Mouse (Mus musculus) liver, embryonic 16.5 days (tissue): ENCODE data around the gene Smc5. TPM values are rescaled to one million over a fixed set of nuclear protein-coding genes. Genes with fewer than 3 reads are reported as not detected.
A peak's percentile ranks its signal among the peaks of the same experiment; 100 is the strongest.

Source experiments
- ATAC-seq: fragments of 200-750 bp; cut with Nextera tagmentation; 2 replicates; pipeline ENCODE4 v1.8.0; 2017; ENCODE audit warnings: low read depth, mild to moderate bottlenecking, moderate number of reproducible peaks, moderate library complexity
- H3K27ac ChIP-seq: fragments of 300-500 bp; sonication (generic); 2 replicates; pipeline ENCODE4 v1.5.1; 2014; ENCODE audit warnings: mild to moderate bottlenecking, low read length
- H3K27me3 ChIP-seq: fragments of 300-500 bp; sonication (generic); 2 replicates; pipeline ENCODE4 v1.6.1; 2014; ENCODE audit warnings: low read depth, low read length, mixed read lengths; ENCODE audit not compliant: control insufficient read depth, insufficient read depth
- H3K36me3 ChIP-seq: fragments of 300-500 bp; sonication (generic); 2 replicates; pipeline ENCODE4 v1.6.1; 2014; ENCODE audit warnings: mild to moderate bottlenecking; ENCODE audit not compliant: control insufficient read depth, insufficient read depth
- H3K4me1 ChIP-seq: fragments of 300-500 bp; sonication (generic); 2 replicates; pipeline ENCODE4 v1.6.1; 2014; ENCODE audit warnings: low read depth, low read length, mixed read lengths; ENCODE audit not compliant: control insufficient read depth
- H3K4me2 ChIP-seq: fragments of 300-500 bp; sonication (generic); 2 replicates; pipeline ENCODE4 v1.6.1; 2014; ENCODE audit warnings: low read depth, low read length, mixed read lengths
- H3K4me3 ChIP-seq: fragments of 300-500 bp; sonication (generic); 2 replicates; pipeline ENCODE4 v1.5.1; 2014; ENCODE audit warnings: low read depth, mild to moderate bottlenecking, low read length
- H3K9ac ChIP-seq: fragments of 300-500 bp; sonication (generic); 2 replicates; pipeline ENCODE4 v1.6.1; 2014; ENCODE audit warnings: low read depth, low read length
- H3K9me3 ChIP-seq: fragments of 300-500 bp; sonication (generic); replicated peaks from 2 replicates; pipeline ENCODE4 v1.6.1; 2016; ENCODE audit warnings: low read length; ENCODE audit not compliant: control insufficient read depth
- WGBS: fragments of 180-500 bp; shearing (Covaris S2); extraction: QIAGEN DNeasy Blood & Tissue Kit; methylation state at CpG from one replicate; pipeline ENCODE4 v1.1.7; 2014; ENCODE audit not compliant: insufficient replicate concordance; 5-methylcytosine and 5-hydroxymethylcytosine counted together
- polyA plus RNA-seq: library from polyadenylated mRNA; unstranded; fragments of >200 nt; fragmentation: Nextera tagmentation; extraction: Ambion mirVana; gene quantifications from 2 replicates; pipeline ENCODE4 v1.2.1, GENCODE M21; 2015

Smc5 gene
- polyA plus RNA-seq, 1 experiment from 2014 or later: 10.8 TPM

DNA sequence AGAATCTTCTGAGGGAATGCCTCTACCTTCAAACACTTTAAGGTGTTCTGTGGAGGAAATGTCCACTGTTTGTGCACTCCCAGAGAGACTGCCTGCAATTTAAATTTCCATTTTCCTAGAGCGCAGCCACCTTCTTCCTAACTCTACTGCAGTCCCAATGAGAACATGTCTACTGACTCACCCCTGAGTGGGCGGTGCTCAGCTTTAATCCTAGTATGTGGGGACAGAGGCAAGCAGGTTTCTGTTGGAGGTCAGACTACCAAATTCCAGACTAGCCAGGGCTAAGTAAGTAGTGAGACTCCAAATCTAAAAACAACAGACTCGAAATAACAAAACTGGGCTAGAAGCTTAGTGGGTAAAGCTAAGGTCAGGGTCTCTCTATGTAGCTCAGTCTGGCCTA is 95.2 kb downstream of the Smc5 start:
- no peak overlapping the region for H3K4me2 ChIP-seq
- ATAC-seq: no peak
- no peak overlapping the region for H3K4me3 ChIP-seq
- 78% methylated on average over 3 of the region's 3 CpGs for WGBS
- no peak overlapping the region for H3K27ac ChIP-seq
- no peak overlapping the region for H3K9ac ChIP-seq
- no peaks in the 10 kb centered on the region for H3K9me3 ChIP-seq
- H3K27me3 ChIP-seq: no peaks in the 10 kb centered on the region
- H3K36me3 ChIP-seq: no peaks in the 10 kb centered on the region
- H3K4me1 ChIP-seq: no peaks in the 10 kb centered on the region

DNA sequence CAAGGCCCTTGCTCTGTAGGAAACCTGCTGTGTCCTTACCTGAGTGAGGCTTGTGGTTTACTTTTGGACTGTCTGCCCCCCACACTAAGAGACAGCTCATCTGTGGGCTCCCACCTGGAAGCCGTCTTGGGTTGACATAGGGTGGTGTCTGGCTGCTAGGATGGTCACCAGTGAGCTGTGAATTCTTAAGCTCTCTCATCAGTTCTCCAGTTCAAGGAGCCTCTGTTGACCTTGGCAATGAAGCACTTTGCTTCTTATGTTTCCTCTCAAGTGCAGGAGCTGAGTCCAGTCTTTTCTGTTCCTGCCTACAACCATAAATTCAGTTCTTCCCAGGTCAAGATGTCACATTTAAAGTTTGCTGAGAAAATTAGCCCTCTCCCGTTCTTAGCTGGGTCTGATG is 98.2 kb downstream of the Smc5 start:
- H3K9me3 ChIP-seq: no peaks in the 10 kb centered on the region
- H3K4me3 ChIP-seq: no peak overlapping the region
- H3K27ac ChIP-seq: no peak overlapping the region
- H3K9ac ChIP-seq: no peak overlapping the region
- H3K36me3 ChIP-seq: no peaks in the 10 kb centered on the region
- no peak for ATAC-seq
- WGBS: 66% methylated on average over 2 of the region's 2 CpGs
- H3K4me2 ChIP-seq: no peak overlapping the region
- H3K4me1 ChIP-seq: no peaks in the 10 kb centered on the region
- no peaks in the 10 kb centered on the region for H3K27me3 ChIP-seq

- no peaks in the 10 kb centered on the region for H3K4me1 ChIP-seq
- no peak overlapping the region for H3K4me2 ChIP-seq
- H3K27me3 ChIP-seq: no peaks in the 10 kb centered on the region
- no peaks in the 10 kb centered on the region for H3K36me3 ChIP-seq
- H3K4me3 ChIP-seq: no peak overlapping the region
- WGBS: 59% methylated on average over 3 of the region's 3 CpGs
- no peak overlapping the region for H3K9ac ChIP-seq
- no peaks in the 10 kb centered on the region for H3K9me3 ChIP-seq
- ATAC-seq: no peak
- no peak overlapping the region for H3K27ac ChIP-seq
These were observed 98.6 kb downstream of the Smc5 start for GRCm38 (mm10) chr19:23175090-23175489.

- no peaks in the 10 kb centered on the region for H3K4me1 ChIP-seq
- no peak overlapping the region for H3K27ac ChIP-seq
- no peak overlapping the region for H3K4me3 ChIP-seq
- WGBS: 76% methylated on average over 2 of the region's 2 CpGs
- no peak overlapping the region for H3K4me2 ChIP-seq
- H3K9ac ChIP-seq: no peak overlapping the region
- no peaks in the 10 kb centered on the region for H3K27me3 ChIP-seq
- no peaks in the 10 kb centered on the region for H3K36me3 ChIP-seq
- ATAC-seq: no peak
- no peaks in the 10 kb centered on the region for H3K9me3 ChIP-seq
These were observed 102.6 kb downstream of the Smc5 start for GRCm38 (mm10) chr19:23171136-23171535.

GRCm38 (mm10) chr19:23170476-23170875 is 103.2 kb downstream of the Smc5 start:
- WGBS: 88% methylated on average over 5 of the region's 5 CpGs
- no peak overlapping the region for H3K27ac ChIP-seq
- no peaks in the 10 kb centered on the region for H3K27me3 ChIP-seq
- no peaks in the 10 kb centered on the region for H3K36me3 ChIP-seq
- H3K9me3 ChIP-seq: no peaks in the 10 kb centered on the region
- no peak overlapping the region for H3K4me3 ChIP-seq
- H3K9ac ChIP-seq: no peak overlapping the region
- no peak for ATAC-seq
- H3K4me1 ChIP-seq: no peaks in the 10 kb centered on the region
- H3K4me2 ChIP-seq: no peak overlapping the region

DNA sequence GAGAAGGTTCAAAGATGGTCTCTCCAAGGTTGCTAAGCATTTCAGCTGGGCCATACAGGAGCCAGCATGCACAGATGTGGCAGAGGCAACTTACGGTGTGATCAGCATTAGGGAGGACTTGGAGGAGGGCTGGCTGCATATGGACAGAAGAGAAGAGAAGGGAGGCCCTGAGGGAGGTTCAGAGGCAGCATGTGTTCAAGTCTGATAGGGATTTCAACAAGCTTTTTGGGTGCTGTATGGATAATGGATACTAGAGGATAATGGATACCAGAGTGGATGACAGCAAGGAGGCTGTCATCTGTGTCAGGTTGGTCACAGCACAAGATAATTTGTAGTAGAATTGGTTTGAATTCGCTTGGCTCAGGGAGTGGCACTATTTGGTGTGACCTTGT is 104.0 kb downstream of the Smc5 start:
- ATAC-seq: peak; percentile 41; the same call in 1 of the 2 replicates
- no peak overlapping the region for H3K4me3 ChIP-seq
- no peaks in the 10 kb centered on the region for H3K9me3 ChIP-seq
- H3K9ac ChIP-seq: no peak overlapping the region
- H3K36me3 ChIP-seq: no peaks in the 10 kb centered on the region
- H3K4me2 ChIP-seq: no peak overlapping the region
- no peak overlapping the region for H3K27ac ChIP-seq
- H3K27me3 ChIP-seq: no peaks in the 10 kb centered on the region
- H3K4me1 ChIP-seq: no peaks in the 10 kb centered on the region
- 52% methylated on average over 2 of the region's 2 CpGs for WGBS

GRCm38 (mm10) chr19:23168899-23169658 is 104.6 kb downstream of the Smc5 start:
- no peak for ATAC-seq
- Histone ChIP-seq H3K9ac (no peak overlapping the region), H3K4me1 (no peaks in the 10 kb centered on the region), H3K36me3 (no peaks in the 10 kb centered on the region), H3K4me2 (no peak overlapping the region), H3K4me3 (no peak overlapping the region), H3K9me3 (no peaks in the 10 kb centered on the region), H3K27ac (no peak overlapping the region), H3K27me3 (no peaks in the 10 kb centered on the region)
- 61% methylated on average over 5 of the region's 5 CpGs for WGBS

DNA sequence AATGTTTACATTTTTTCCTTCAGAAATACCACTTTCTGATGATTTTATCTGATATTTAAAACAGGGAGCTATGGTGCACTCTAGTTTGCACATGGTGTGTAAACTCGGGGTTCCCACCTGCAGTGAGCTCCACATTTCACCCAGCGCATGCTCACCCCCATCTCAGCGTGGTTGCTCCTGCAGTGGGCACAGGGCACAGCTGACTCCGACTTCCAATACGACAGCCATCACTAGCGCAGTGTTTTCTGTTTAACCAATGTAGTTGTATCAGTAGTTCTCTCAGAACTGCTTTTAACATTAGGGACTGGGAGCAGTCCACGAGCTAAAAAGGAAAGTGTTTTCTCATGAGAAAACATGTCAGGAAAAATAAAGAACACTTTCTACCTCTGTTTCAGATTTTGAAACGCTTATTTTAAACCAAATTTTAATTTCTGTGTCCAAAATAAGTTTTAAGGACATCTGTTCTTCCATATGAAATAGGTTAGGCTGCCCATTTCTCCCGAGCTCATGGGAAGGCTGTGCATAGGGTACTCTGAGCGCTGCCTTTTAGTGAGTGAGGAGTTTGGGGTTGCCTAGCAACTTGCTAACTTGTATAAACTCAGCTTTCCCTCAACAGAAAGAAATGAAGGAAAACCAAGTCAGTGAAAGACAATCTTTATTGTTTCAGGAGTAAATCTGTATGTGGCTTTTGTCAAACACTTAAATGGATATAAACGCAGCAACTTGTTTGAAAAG is 107.0 kb downstream of the Smc5 start:
- no peak for ATAC-seq
- H3K4me1 ChIP-seq: no peaks in the 10 kb centered on the region
- 75% methylated on average over 11 of the region's 11 CpGs for WGBS

DNA sequence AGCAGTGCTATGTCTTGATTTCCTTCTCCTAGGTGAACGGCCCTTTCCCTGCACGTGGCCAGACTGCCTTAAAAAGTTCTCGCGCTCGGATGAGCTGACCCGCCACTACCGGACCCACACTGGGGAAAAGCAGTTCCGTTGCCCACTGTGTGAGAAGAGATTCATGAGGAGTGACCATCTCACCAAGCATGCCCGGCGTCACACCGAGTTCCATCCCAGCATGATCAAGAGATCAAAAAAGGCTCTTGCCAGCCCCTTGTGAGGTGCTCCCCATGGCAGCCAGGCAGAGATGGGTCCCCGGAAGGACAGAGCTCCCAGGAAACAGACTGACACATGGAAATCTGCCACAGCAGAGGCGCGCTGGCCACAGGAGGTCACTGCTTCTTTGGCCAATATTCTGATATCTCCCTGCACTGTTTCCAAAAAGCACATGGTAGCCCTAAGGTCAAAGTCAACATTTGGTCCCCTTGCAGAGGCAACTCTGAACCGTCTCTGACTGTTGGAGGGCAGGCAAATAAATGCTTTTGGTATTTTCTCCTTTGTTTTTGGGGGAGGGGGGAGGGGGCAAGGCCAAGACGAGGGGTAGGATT is 109.0 kb downstream of the Smc5 start:
- 83% methylated on average over 16 of the region's 16 CpGs for WGBS
- Histone ChIP-seq H3K9me3 (no peaks in the 10 kb centered on the region), H3K4me1 (no peaks in the 10 kb centered on the region), H3K4me2 (no peak overlapping the region), H3K27me3 (no peaks in the 10 kb centered on the region), H3K36me3 (no peaks in the 10 kb centered on the region), H3K4me3 (no peak overlapping the region), H3K9ac (no peak overlapping the region), H3K27ac (no peak overlapping the region)
- no peak for ATAC-seq

More for the DNA sequence above, 107.0 kb downstream of the Smc5 start:
- Histone ChIP-seq H3K27ac (no peak overlapping the region), H3K27me3 (no peaks in the 10 kb centered on the region), H3K4me3 (no peak overlapping the region), H3K9me3 (no peaks in the 10 kb centered on the region), H3K9ac (no peak overlapping the region), H3K36me3 (no peaks in the 10 kb centered on the region), H3K4me2 (no peak overlapping the region)
